In genomic region chr5:144965639-144966351, GRCm38 (mm10) we compare ENCODE assay signal across 8 mouse cellular contexts. TPM values are rescaled to one million over a fixed set of nuclear protein-coding genes. Genes with fewer than 3 reads are reported as not detected.
DNase-seq lines count a peak whose midpoint lies in the region; ATAC-seq and TF ChIP-seq lines count a peak whose summit lies in the region.

Smurf1 (minus strand) TSS chr5:144965847.

- 0 out of 2 replicates have a peak, but pooled peaks cover 5% of the 10 kb centered on the region for H3K36me3 ChIP-seq in forebrain, embryonic 10.5 days (replicated peaks)
- H3K36me3 ChIP-seq in heart, embryonic 14.5 days (ENCODE audit: control insufficient read depth, insufficient read depth, low read length): no peaks in the 10 kb centered on the region
- no peaks in the 10 kb centered on the region for H3K36me3 ChIP-seq in liver, embryonic 13.5 days
- H3K36me3 ChIP-seq in stomach, embryonic 14.5 days (ENCODE audit: control insufficient read depth, insufficient read depth, low read length): no peaks in the 10 kb centered on the region

- peak within 1 kb of the TSS; percentile 87 for H3K4me2 ChIP-seq in heart, embryonic 14.5 days (ENCODE audit: low read length)
- H3K4me2 ChIP-seq in liver, embryonic 13.5 days: peak within 1 kb of the TSS; percentile 87
- peak within 1 kb of the TSS; percentile 73 for H3K4me2 ChIP-seq in stomach, embryonic 14.5 days (replicated peaks; ENCODE audit: low read depth, low read length)

- peak within 1 kb of the TSS; percentile 90 for H3K4me3 ChIP-seq in bone marrow macrophage, adult 2 months (ENCODE audit: insufficient read depth, low read length)
- H3K4me3 ChIP-seq in forebrain, embryonic 10.5 days: peak within 1 kb of the TSS; percentile 87
- peak within 1 kb of the TSS; percentile 80 to 94 for H3K4me3 ChIP-seq in heart, embryonic 14.5 days (ENCODE audit: control insufficient read depth in 1 of 2, insufficient read depth in 1 of 2, low read depth in 1 of 2, low read length in 2 of 2)
- peak within 1 kb of the TSS; percentile 72 for H3K4me3 ChIP-seq in liver, embryonic 13.5 days (replicated peaks)
- peak within 1 kb of the TSS; percentile 77 for H3K4me3 ChIP-seq in stomach, embryonic 14.5 days (ENCODE audit: low read depth, low read length)

- no peak for TF ChIP-seq POLR2A in bone marrow macrophage, adult 2 months (IDR thresholded peaks at IDR 0.05; ENCODE audit: borderline replicate concordance, low read depth, low read length)

- 2% methylated on average over 89 of the region's 89 CpGs for WGBS in forebrain, embryonic 10.5 days
- 1% methylated on average over 72 of the region's 89 CpGs for WGBS in heart, embryonic 14.5 days
- WGBS in liver, embryonic 13.5 days (ENCODE audit: insufficient replicate concordance): under 1% methylated on average over 89 of the region's 89 CpGs
- under 1% methylated on average over 70 of the region's 89 CpGs for WGBS in stomach, embryonic 14.5 days

- peaks cover 18% of the 10 kb centered on the region for H3K27me3 ChIP-seq in forebrain, embryonic 10.5 days (ENCODE audit: poor library complexity, severe bottlenecking)
- peaks cover 5% of the 10 kb centered on the region; the same call in 1 of the 2 replicates for H3K27me3 ChIP-seq in heart, embryonic 14.5 days (ENCODE audit: control insufficient read depth, insufficient read depth, low read length)
- H3K27me3 ChIP-seq in liver, embryonic 13.5 days: peaks cover 34% of the 10 kb centered on the region
- no peaks in the 10 kb centered on the region for H3K27me3 ChIP-seq in stomach, embryonic 14.5 days (ENCODE audit: control insufficient read depth, insufficient read depth, low read length)

- H3K4me1 ChIP-seq in bone marrow macrophage, adult 2 months (ENCODE audit: control insufficient read depth, insufficient read depth, low read length): peaks cover 23% of the 10 kb centered on the region
- H3K4me1 ChIP-seq in forebrain, embryonic 10.5 days: peaks cover 29% of the 10 kb centered on the region
- peaks cover 15 to 26% of the 10 kb centered on the region in 2 experiments for H3K4me1 ChIP-seq in heart, embryonic 14.5 days (ENCODE audit: control insufficient read depth in 2 of 2, insufficient read depth in 2 of 2, low read length in 2 of 2)
- H3K4me1 ChIP-seq in liver, embryonic 13.5 days (replicated peaks): peaks cover 20% of the 10 kb centered on the region
- peaks cover 20% of the 10 kb centered on the region; the same call in 1 of the 2 replicates for H3K4me1 ChIP-seq in stomach, embryonic 14.5 days (ENCODE audit: control insufficient read depth, insufficient read depth, low read length)

- ATAC-seq in heart, embryonic 14.5 days (ENCODE audit: insufficient number of reproducible peaks, insufficient read depth, low FRiP score, low read depth): peak; percentile 64
- peak; percentile 64 for ATAC-seq in liver, embryonic 13.5 days (ENCODE audit: low read depth)
- ATAC-seq in stomach, embryonic 14.5 days (ENCODE audit: insufficient number of reproducible peaks, insufficient read depth, low FRiP score, low read depth): peak; percentile 66

- H3K27ac ChIP-seq in bone marrow macrophage, adult 2 months (ENCODE audit: insufficient read depth, low read depth, low read length): peak within 1 kb of the TSS; percentile 49
- peak within 1 kb of the TSS; percentile 95 for H3K27ac ChIP-seq in forebrain, embryonic 10.5 days
- H3K27ac ChIP-seq in heart, embryonic 14.5 days (replicated peaks in 1 of 2; ENCODE audit: control insufficient read depth in 1 of 2, insufficient read depth in 1 of 2, low read depth in 2 of 2, low read length in 2 of 2): peak within 1 kb of the TSS; percentile 82 to 90
- no peak within 1 kb of the TSS for H3K27ac ChIP-seq in liver, embryonic 13.5 days
- peak within 1 kb of the TSS; percentile 92 for H3K27ac ChIP-seq in stomach, embryonic 14.5 days (ENCODE audit: low read length)

- no peaks in the 10 kb centered on the region for H3K9me3 ChIP-seq in forebrain, embryonic 10.5 days
- no peaks in the 10 kb centered on the region for H3K9me3 ChIP-seq in heart, embryonic 14.5 days (ENCODE audit: control insufficient read depth, low read length)
- H3K9me3 ChIP-seq in liver, embryonic 13.5 days (replicated peaks): no peaks in the 10 kb centered on the region
- no peaks in the 10 kb centered on the region for H3K9me3 ChIP-seq in stomach, embryonic 14.5 days (ENCODE audit: control insufficient read depth, low read depth, low read length)

- no peak for TF ChIP-seq CTCF in bone marrow macrophage, adult 2 months (IDR thresholded peaks at IDR 0.05; ENCODE audit: low read depth, low read length)

- H3K9ac ChIP-seq in heart, embryonic 14.5 days (ENCODE audit: low read length): peak within 1 kb of the TSS; percentile 96
- H3K9ac ChIP-seq in liver, embryonic 13.5 days: peak within 1 kb of the TSS; percentile 74
- H3K9ac ChIP-seq in stomach, embryonic 14.5 days (replicated peaks; ENCODE audit: low read depth, low read length): peak within 1 kb of the TSS; percentile 85

- DNase-seq in CD4-positive helper T cell, adult 2 months (ENCODE audit: low read depth, low spot score): peak; percentile 91
- DNase-seq in forebrain, embryonic 10.5 days (ENCODE audit: extremely low spot score, low spot score): peak; percentile 91
- DNase-seq in kidney, postnatal 10 days: peak; percentile 94
- peak; percentile 42 for DNase-seq in liver, embryonic 13.5 days
- peak; percentile 59 to 77 for DNase-seq in natural killer cell, adult 2 months (ENCODE audit: low spot score in 2 of 2)

RNA-seq across cellular contexts. Expression of gene Smurf1, which starts in this region (rescaled TPM):
- 9.4 and 11.5 TPM in 2 replicates for polyA plus RNA-seq in bone marrow macrophage, adult 2 months (2012; ENCODE audit: insufficient read depth, insufficient read length, missing spikeins)
- 12.1 and 13.0 TPM in 2 replicates for polyA plus RNA-seq in forebrain, embryonic 10.5 days (2016; fragmentation: Nextera tagmentation; extraction: Ambion mirVana)
- polyA plus RNA-seq in heart, embryonic 14.5 days (2014; fragmentation: Nextera tagmentation; extraction: Ambion mirVana): 16.6 and 18.0 TPM in 2 replicates
- 2.0 and 2.1 TPM in 2 replicates for polyA plus RNA-seq in liver, embryonic 13.5 days (2015; fragmentation: Nextera tagmentation; extraction: Ambion mirVana)
- 15.6 and 21.7 TPM in 2 replicates for polyA plus RNA-seq in stomach, embryonic 14.5 days (2014; fragmentation: Nextera tagmentation; extraction: Ambion mirVana)

Comparison
In these comparisons a context has a peak if more than half of its experiments do, and no peak if none do; other contexts are left out.
1. DNase-seq: peak in every context shown above with its lines; median percentile 94 in kidney, postnatal 10 days; 91 in CD4-positive helper T cell, adult 2 months; 91 in forebrain, embryonic 10.5 days; 68 in natural killer cell, adult 2 months; 42 in liver, embryonic 13.5 days.